Mouse (Mus musculus): ENCODE data around the gene Ivl. TPM values are rescaled to one million over a fixed set of nuclear protein-coding genes. Genes with fewer than 3 reads are reported as not detected.

The Ivl gene
- polyA plus RNA-seq, 1 experiment from 2014 or later: not detected

GRCm38 (mm10) chr3:92534411-92534810 lies 39.1 kb downstream of the Ivl start, which contains the start of gene 2310046K23Rik:
2310046K23Rik (minus strand) TSS chr3:92534511.
- H3K36me3 ChIP-seq (ENCODE audit: control insufficient read depth, insufficient read depth, low read length): no peaks in the 10 kb centered on the region
- H3K4me1 ChIP-seq (ENCODE audit: control insufficient read depth, insufficient read depth, low read length): no peaks in the 10 kb centered on the region
- H3K27ac ChIP-seq (ENCODE audit: low read depth, low read length): no peak within 1 kb of the TSS
- no peak within 1 kb of the TSS for H3K9ac ChIP-seq (ENCODE audit: low read depth, low read length)
- no peak within 1 kb of the TSS for H3K4me2 ChIP-seq
- no peak within 1 kb of the TSS for H3K4me3 ChIP-seq (ENCODE audit: low read depth, low read length)
- WGBS (ENCODE audit: insufficient replicate concordance): 83% methylated on average over 3 of the region's 3 CpGs
- no peak for ATAC-seq (replicated peaks; ENCODE audit: insufficient number of reproducible peaks, low FRiP score, low TSS enrichment)
- H3K9me3 ChIP-seq (replicated peaks; ENCODE audit: control insufficient read depth, low read length): no peaks in the 10 kb centered on the region
- H3K27me3 ChIP-seq (ENCODE audit: control insufficient read depth, insufficient read depth, low read length): no peaks in the 10 kb centered on the region

Other genes with a start within 250 kb of the Ivl start
- not detected in 2 replicates for gene Sprr2d, start 234.6 kb downstream of the Ivl start, polyA plus RNA-seq (2014; fragmentation: Nextera tagmentation; extraction: Ambion mirVana)
- gene Sprr2e, start 221.6 kb downstream of the Ivl start, polyA plus RNA-seq (2014; fragmentation: Nextera tagmentation; extraction: Ambion mirVana): not detected in 2 replicates
- not detected in 2 replicates for gene Sprr2f, start 208.5 kb downstream of the Ivl start, polyA plus RNA-seq (2014; fragmentation: Nextera tagmentation; extraction: Ambion mirVana)
- not detected in 2 replicates for gene Sprr2h, start 188.1 kb downstream of the Ivl start, polyA plus RNA-seq (2014; fragmentation: Nextera tagmentation; extraction: Ambion mirVana)
- gene Sprr2i, start 165.7 kb downstream of the Ivl start, polyA plus RNA-seq (2014; fragmentation: Nextera tagmentation; extraction: Ambion mirVana): not detected in 2 replicates
- not detected in 2 replicates for gene Sprr2j-ps, start 155.7 kb downstream of the Ivl start, polyA plus RNA-seq (2014; fragmentation: Nextera tagmentation; extraction: Ambion mirVana)
- 5.3 and 5.4 TPM in 2 replicates for gene Gm9774, start 144.3 kb downstream of the Ivl start, polyA plus RNA-seq (2014; fragmentation: Nextera tagmentation; extraction: Ambion mirVana)
- gene Sprr2k, start 141.2 kb downstream of the Ivl start, polyA plus RNA-seq (2014; fragmentation: Nextera tagmentation; extraction: Ambion mirVana): not detected in 2 replicates
- gene Sprr1b, start 134.9 kb downstream of the Ivl start, polyA plus RNA-seq (2014; fragmentation: Nextera tagmentation; extraction: Ambion mirVana): not detected in 2 replicates
- gene Sprr3, start 115.0 kb downstream of the Ivl start, polyA plus RNA-seq (2014; fragmentation: Nextera tagmentation; extraction: Ambion mirVana): not detected in 2 replicates
- gene Sprr1a, start 87.8 kb downstream of the Ivl start, polyA plus RNA-seq (2014; fragmentation: Nextera tagmentation; extraction: Ambion mirVana): 0.48 and 0.74 TPM in 2 replicates
- gene Sprr4, start 73.2 kb downstream of the Ivl start, polyA plus RNA-seq (2014; fragmentation: Nextera tagmentation; extraction: Ambion mirVana): not detected in 2 replicates
- gene 2310046K23Rik, start 39.2 kb downstream of the Ivl start, polyA plus RNA-seq (2014; fragmentation: Nextera tagmentation; extraction: Ambion mirVana): not detected in 2 replicates
- not detected in 2 replicates for gene Smcp, start 15.3 kb upstream of the Ivl start, polyA plus RNA-seq (2014; fragmentation: Nextera tagmentation; extraction: Ambion mirVana)
- not detected in 2 replicates for gene 2210017I01Rik, start 33.8 kb upstream of the Ivl start, polyA plus RNA-seq (2014; fragmentation: Nextera tagmentation; extraction: Ambion mirVana)
- not detected in 2 replicates for gene Lce6a, start 47.9 kb upstream of the Ivl start, polyA plus RNA-seq (2014; fragmentation: Nextera tagmentation; extraction: Ambion mirVana)
- gene Lce1a1, start 74.6 kb upstream of the Ivl start, polyA plus RNA-seq (2014; fragmentation: Nextera tagmentation; extraction: Ambion mirVana): not detected in 2 replicates
- gene Lce1b, start 83.2 kb upstream of the Ivl start, polyA plus RNA-seq (2014; fragmentation: Nextera tagmentation; extraction: Ambion mirVana): not detected in 2 replicates
- not detected in 2 replicates for gene Lce1a2, start 96.6 kb upstream of the Ivl start, polyA plus RNA-seq (2014; fragmentation: Nextera tagmentation; extraction: Ambion mirVana)
- not detected in 2 replicates for gene Lce1c, start 105.5 kb upstream of the Ivl start, polyA plus RNA-seq (2014; fragmentation: Nextera tagmentation; extraction: Ambion mirVana)
- gene Lce1d, start 113.5 kb upstream of the Ivl start, polyA plus RNA-seq (2014; fragmentation: Nextera tagmentation; extraction: Ambion mirVana): not detected in 2 replicates
- gene Lce1e, start 135.3 kb upstream of the Ivl start, polyA plus RNA-seq (2014; fragmentation: Nextera tagmentation; extraction: Ambion mirVana): not detected in 2 replicates
- gene Lce1f, start 146.6 kb upstream of the Ivl start, polyA plus RNA-seq (2014; fragmentation: Nextera tagmentation; extraction: Ambion mirVana): not detected in 2 replicates
- gene Gm38119, start 165.4 kb upstream of the Ivl start, polyA plus RNA-seq (2014; fragmentation: Nextera tagmentation; extraction: Ambion mirVana): not detected in 2 replicates
- not detected in 2 replicates for gene Lce1g, start 178.6 kb upstream of the Ivl start, polyA plus RNA-seq (2014; fragmentation: Nextera tagmentation; extraction: Ambion mirVana)
- not detected in 2 replicates for gene Lce1h, start 191.3 kb upstream of the Ivl start, polyA plus RNA-seq (2014; fragmentation: Nextera tagmentation; extraction: Ambion mirVana)
- gene Lce1i, start 205.2 kb upstream of the Ivl start, polyA plus RNA-seq (2014; fragmentation: Nextera tagmentation; extraction: Ambion mirVana): not detected in 2 replicates
- not detected in 2 replicates for gene Lce1j, start 216.8 kb upstream of the Ivl start, polyA plus RNA-seq (2014; fragmentation: Nextera tagmentation; extraction: Ambion mirVana)
- not detected in 2 replicates for gene Lce1k, start 234.2 kb upstream of the Ivl start, polyA plus RNA-seq (2014; fragmentation: Nextera tagmentation; extraction: Ambion mirVana)

Data from heart, embryonic 11.5 days (tissue).